Mouse (Mus musculus): ENCODE data around the gene Gm11437. TPM values are rescaled to one million over a fixed set of nuclear protein-coding genes. Genes with fewer than 3 reads are reported as not detected.

Gm11437 gene
- polyA plus RNA-seq, 1 experiment from 2014 or later = not detected

Other genes starting within 250 kb of the Gm11437 start
- gene Ddx52, start 225.4 kb downstream of the Gm11437 start, polyA plus RNA-seq (2016; fragmentation: Nextera tagmentation; extraction: Ambion mirVana) = 43.3 and 44.2 TPM in 2 replicates
- gene Synrg, start 203.0 kb downstream of the Gm11437 start, polyA plus RNA-seq (2016; fragmentation: Nextera tagmentation; extraction: Ambion mirVana) = 30.6 and 31.5 TPM in 2 replicates
- 19.9 and 20.6 TPM in 2 replicates for gene Dusp14, start 98.2 kb downstream of the Gm11437 start, polyA plus RNA-seq (2016; fragmentation: Nextera tagmentation; extraction: Ambion mirVana)
- 36.9 and 37.4 TPM in 2 replicates for gene Tada2a, start 37.9 kb downstream of the Gm11437 start, polyA plus RNA-seq (2016; fragmentation: Nextera tagmentation; extraction: Ambion mirVana)
- 35.6 and 38.6 TPM in 2 replicates for gene Acaca, start 37.8 kb downstream of the Gm11437 start, polyA plus RNA-seq (2016; fragmentation: Nextera tagmentation; extraction: Ambion mirVana)